Mouse (Mus musculus): Measurements from ENCODE around the gene Spink4.
"Not testable (repeated sequence)": the region's sequence is repeated elsewhere in the genome, so short reads cannot be mapped to it uniquely, and the experiment has no call there.

Spink4 gene

DNA sequence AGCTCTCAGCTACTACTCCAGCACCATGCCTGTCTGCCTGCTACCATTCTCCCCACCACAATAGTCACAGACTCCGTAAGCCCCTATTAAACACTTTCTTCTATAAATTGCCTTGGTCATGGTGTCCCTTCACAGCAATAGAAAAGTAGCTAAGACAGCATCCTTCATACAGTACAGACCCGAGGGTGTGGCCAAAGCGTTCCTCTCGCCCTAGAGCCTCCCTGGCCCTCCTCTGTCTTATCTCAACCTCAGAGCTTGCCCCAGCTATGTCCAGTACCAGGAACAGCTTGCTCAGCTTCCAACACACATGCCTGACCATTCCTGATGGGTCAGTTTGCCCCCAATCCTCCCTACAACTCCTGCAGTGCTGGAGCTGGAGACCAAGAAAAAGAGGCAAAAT lies 19.2 kb upstream of the Spink4 start:
- no peak for DNase-seq (ENCODE audit: low read depth, low spot score)

DNA sequence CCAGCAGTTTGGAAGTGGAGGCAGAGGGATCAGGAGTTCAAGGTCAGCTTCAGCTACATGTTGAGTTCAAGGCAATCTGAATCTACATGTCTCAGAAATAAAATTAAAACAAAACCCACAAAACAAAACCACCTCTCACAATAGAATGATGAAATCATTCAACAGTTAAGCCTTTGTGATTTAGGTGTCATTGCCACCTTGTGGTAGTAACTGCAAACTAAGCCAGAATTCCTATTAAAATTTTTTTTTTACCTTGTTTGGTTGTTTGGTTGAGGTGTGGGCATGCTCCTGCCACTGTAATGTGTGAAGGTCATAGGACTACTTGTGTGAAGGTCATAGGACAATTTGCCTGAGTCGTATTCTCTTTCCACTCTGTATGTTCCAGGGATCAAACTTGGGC lies 13.6 kb upstream of the Spink4 start:
- peak; percentile 48 for DNase-seq (ENCODE audit: low read depth, low spot score)

DNA sequence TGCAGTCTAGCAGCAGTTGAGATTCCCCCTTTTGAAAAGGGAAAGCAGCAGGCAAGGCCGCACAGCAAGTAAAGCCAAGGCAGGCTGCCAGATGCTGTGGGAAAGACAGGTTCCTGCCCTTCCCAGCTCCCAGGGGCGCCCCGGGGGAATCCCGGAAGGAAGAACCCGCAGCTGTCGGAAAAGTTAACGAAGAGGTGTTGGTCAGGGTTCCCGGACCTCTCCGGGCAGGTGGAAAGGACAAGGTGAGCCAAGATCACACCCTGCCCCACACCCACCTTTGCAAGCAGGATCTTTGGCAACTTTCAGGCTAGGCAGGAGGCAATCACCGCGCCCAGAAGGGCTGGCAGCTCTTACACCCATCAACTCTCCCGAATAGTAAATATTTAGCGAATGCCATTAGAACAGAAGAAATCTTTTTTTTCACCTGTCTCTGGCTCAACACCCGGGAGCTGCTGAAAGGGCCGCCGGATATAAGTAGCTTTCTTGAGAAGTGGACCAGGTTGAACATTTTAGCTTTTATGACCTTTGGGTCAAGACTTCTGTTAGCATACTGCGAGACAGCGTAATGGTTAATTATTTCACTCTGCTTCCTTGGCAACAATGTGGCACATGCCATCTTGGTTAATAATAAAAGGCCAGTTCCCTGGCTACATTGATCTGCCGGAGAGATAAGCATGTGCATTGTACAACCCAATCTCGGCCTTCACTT lies 11.4 kb upstream of the Spink4 start:
- peak; percentile 29 for DNase-seq (ENCODE audit: low read depth, low spot score)

DNA sequence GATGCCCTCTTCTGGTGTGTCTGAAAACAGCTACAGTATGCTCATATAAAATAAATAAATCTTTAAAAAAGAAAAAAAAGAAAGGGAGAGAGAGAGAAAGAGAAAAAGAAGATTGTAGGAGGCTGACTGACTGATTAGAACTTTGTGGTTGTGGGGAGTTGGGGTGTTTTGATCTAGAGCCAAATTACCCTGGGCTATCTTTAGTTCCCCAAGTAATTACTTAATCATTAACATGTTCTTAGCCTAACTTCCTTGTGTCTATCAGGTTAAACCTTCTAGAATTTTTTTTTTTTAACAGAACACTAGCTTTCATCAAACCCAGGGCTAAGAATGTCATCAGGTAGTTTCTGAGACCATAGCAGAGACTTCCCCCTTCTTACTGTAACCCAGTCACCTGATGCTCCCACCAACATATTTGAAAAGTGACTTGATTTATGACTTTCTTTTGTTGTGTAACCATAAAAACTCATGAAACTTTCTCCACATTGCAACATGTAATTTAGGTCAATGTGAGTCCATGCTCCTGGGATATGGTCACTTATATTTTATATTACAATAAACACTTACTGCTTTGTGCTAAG lies 5.5 kb upstream of the Spink4 start:
- no peak for DNase-seq (ENCODE audit: low read depth, low spot score)

DNA sequence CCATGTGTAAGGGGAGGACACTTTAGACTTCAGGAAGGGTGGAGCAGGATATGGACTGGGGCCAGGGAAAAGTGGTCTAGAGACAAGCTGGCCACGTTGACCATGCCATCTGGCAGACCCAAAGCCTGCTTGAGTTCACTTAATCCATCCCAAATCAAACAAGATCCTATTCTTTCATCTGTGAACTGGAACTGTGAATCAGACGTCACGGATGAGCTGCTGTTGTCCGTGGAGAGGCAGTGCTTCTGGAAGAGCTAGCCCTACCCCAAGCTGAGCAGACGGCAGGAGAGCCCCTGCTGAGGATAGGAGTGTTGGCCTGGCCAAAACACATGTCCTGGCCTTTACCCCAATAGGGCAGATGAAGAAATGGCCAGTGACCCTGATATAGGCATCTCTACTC lies 3.9 kb upstream of the Spink4 start:
- DNase-seq (ENCODE audit: low read depth, low spot score), result no peak

DNA sequence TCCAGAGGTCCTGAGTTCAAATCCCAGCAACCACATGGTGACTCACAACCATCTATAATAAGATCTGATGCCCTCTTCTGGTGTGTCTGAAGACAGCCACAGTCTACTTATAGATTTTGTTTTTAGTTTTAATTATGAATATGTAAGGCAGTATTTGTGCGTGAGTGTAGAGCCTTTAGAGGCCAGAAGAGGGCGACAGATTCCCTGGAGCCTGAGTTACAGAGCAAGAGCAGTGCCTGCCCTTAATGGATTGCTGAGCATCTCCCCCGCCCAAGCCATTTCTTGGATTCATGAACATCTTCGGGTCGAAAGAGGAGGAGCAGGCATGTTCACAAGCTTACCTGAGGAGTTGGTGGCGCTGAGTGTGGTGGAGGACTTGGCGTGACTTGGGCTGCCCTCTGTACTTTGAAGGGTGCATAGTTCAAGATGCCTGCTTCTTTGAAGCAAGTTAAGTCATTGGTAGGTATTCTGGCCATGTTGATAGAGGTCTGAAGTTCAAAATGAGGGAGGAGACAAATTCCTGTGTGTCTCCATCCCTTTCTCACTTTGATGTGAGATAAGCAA lies 3.2 kb upstream of the Spink4 start:
- peak; percentile 44 for DNase-seq (ENCODE audit: low read depth, low spot score)

DNA sequence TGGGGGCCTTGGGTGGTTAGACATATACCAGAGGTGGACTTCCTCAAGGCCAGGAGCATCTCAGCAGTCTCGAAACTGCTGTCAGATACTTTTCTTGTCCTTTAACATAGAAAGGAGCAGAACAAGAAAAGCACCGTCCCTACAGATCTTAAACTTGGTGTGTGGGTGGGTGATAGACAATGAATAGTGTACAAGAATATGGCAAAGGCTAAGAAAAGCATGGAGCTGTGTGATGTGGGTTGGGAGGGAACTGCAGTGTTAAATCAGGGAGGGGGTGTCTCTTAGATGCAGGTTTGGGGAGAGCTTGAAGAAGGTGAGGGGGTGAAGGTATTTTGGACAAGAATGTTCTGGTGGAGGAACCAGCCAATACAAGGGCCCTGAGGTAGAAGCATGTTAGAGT lies 724 bp downstream of the Spink4 start:
- DNase-seq (ENCODE audit: low read depth, low spot score), result no peak

DNA sequence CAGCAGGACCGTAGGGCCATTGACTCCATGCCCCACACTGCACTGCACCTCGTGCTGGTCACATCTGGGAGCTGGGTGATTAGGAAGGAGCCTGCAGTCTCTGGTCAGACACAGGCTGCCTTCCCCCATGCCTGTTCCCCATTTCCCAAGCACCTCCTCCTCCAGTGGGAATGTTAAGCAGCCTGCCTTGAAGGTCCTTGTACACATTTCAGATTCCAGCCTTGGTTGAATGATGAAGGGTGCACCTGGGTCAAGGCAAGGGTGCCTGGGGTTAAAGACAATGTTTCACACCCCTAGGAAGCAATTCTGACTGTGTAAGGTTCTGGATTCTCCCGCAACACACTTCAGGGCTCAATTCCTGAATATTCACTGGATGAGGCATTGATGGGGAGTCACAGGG lies 1.4 kb downstream of the Spink4 start:
- DNase-seq (ENCODE audit: low read depth, low spot score), result no peak

DNA sequence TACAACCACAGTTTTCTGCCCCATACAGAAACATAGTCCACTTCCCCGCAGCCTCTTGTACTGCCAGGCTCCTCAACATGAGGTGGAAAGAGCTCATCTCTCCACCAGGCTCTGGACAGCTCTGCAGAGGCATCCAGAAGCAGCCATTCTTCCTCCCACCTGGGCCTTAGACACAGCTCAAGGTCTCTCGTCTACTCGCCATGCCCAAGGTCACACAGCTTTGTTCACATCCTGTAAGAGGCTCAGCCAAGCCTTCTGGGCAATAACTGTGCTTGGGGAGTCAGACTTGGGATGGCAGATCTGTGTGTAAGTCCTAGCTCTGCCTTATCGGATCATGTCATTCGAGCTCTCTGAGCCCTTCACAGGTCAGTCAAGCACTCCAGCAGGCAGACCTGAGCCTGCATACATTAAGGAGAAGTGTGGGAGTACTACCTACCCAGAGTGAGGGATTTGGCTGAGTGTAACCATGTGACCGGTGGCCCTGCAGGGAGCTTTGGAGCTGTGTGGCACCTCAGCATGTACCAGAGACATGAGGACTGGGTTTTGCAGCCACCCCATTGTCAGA lies 3.3 kb downstream of the Spink4 start:
- peak; percentile 32 for DNase-seq (ENCODE audit: low read depth, low spot score)

DNA sequence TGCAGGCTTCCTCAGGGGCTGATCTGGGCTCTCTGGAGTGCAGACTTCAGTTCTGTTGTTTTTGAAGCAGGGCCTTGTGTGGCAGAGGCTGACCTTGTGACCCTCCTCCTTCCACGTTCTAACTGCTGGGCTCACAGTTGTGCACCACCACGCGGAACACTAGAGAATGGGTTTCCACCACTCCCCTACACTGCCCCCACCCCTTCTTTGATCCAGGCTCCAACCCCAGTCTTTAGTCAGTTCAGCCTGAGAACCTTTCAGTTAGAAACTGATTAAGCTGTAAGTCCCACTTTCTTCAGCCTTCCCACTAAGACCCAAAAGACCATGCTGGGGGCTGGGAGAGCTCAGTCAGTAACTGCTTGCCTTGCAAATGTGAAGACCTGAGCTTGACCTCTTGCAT lies 5.7 kb downstream of the Spink4 start:
- no peak for DNase-seq (ENCODE audit: low read depth, low spot score)

DNA sequence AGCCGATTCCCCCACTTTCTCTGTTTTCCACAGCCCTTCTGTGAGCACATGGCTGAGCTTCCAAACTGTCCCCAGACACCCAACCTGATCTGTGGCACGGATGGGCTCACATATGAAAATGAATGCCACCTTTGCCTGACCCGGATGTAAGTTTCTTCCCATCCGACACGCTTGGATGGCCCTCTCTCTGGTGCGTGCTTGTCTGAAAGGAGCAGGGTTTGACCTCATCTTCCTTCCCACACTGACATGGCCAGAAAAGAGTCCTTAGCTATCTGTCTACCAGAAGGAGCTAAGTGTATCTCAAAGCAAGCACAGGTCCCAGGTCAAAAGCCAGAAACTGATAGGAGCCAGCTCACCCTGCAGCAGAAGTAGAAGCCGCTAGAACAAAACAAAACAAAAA lies 9.2 kb downstream of the Spink4 start:
- no peak for DNase-seq (ENCODE audit: low read depth, low spot score)

DNA sequence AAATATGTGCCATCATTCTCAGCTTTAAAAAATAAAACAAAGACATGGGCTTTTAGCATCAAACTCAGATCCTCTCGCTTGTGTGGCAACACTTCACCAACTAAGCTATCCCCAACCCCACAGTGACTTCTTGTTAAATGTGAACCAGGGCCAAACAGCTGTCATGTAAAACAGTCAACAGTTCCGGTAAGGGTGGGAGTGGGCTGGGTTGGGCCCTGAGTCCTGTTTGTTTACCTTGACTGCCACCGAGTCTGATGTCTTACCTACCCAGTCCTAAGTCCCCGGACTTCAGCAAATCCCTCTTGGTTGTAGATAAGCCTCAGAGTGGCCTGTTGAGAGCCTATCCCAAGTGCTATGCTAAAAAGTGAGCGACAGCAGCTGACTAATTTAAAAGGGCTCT lies 13.8 kb downstream of the Spink4 start:
- DNase-seq (ENCODE audit: low read depth, low spot score), result peak; percentile 37

DNA sequence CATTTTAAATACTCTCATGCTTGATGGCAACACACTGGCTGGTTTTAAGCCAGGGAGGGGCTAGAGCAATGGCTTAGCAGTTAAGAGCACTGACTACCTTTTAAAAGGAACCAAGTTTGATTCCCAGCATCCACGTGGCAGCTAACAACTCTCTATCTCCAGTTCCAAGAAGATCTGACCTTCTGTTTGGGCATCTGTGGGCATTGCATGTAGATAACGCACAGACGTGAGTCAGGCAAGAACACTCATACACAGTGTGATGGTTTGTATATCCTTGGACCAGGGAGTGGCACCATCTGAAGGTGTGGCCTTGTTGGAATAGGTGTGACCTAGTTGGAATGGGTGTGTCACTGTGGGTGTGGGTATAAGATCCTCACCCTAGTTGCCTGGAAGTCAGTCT lies 14.5 kb downstream of the Spink4 start:
- not testable (repeated sequence) for DNase-seq (ENCODE audit: low read depth, low spot score)

DNA sequence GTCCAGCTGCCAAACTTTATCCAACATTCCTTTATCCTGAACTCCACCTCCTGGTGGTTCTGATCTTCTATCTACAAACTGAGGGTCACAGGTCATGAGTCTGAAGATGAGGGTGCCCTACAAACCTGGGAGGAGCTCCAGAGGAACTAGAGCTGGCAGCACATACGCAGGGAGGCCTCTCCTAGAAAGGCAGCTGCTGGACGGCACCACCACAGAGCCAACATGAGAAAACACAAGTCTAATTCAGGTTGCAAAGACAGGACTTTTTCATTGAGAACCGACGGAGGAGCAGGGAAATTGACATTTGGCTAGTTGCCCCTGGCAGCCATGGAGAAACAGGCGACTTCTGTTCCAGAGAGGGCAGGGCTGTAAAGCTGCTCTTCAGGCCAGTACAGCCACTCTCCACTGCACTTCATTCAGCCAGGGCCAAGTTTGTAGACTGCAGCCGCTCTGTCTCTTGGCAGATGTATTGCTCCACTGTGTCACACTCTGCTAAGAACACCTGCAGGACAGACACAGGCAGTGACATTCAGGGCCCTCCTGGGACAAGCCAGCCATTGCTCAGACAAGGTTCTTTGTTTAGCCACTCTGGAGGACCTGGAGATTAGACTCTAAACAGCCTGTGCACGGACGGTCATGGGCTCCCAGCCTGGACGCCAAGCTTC lies 16.5 kb downstream of the Spink4 start:
- DNase-seq (ENCODE audit: low read depth, low spot score), result no peak

DNA sequence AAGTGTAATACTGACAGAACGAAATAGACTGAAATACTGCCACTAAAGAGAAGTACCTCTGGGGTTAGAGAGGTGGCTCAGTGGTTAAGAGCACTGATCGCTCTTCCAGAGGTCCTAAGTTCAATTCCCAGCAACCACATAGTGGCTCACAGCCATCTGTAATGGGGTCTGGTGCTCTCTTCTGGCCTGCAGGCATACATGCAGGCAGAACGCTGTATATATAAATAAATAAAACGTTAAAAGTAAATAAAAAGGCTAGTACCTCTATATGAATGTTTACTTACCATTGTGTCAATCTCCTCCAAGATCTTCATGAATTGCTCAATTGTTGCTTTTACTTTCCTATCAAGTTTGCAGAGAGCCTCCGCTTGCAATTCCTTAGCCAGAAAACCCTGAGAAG lies 18.9 kb downstream of the Spink4 start:
- DNase-seq (ENCODE audit: low read depth, low spot score), result no peak

DNA sequence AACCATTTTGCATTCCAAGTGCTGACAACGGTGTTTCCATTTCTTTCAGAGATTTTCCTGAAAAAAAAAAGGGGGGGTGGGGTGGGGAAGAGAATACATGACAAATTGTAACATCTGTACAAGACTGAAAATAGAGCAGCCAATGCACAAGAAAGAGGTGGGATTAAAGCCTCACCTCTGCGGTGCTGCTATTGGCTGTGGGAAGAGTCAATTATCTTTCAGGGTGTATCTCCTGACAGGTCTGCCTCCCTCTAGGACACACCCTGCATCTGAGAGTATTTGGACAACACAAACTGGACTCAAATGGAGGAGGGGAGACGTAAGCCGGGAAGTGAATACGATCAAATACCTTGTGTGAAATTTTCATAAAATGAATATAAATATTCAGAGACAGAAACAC lies 23.8 kb downstream of the Spink4 start:
- peak; percentile 28 for DNase-seq (ENCODE audit: low read depth, low spot score)

DNA sequence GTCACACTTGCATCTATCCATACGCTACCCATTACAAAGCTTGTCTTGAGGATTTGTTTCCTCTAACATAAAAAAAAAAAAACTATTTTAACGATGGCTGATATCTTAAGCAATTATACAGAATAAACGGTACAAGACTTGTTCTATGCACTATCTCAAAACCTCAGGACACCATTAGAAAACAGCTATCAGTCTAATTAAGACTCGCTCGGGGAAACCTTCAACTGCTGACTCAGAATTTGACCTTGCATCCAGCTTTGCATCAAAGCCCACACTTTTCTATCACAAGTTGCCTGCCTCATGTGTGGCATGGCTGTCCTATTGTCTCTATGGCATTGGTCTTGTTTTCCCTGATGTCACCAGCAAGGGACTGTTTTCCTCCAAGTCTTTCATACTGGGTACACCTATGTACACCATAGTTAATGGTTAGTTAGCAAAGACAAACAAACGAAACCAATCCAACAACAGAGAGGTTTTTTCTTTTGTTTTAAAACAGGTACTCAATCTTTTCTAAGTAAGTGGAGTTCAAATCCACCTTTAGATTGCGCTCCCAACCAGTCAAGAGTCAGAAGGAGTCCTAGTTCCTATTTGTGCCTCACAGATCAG lies 26.8 kb downstream of the Spink4 start:
- DNase-seq (ENCODE audit: low read depth, low spot score), result no peak

DNA sequence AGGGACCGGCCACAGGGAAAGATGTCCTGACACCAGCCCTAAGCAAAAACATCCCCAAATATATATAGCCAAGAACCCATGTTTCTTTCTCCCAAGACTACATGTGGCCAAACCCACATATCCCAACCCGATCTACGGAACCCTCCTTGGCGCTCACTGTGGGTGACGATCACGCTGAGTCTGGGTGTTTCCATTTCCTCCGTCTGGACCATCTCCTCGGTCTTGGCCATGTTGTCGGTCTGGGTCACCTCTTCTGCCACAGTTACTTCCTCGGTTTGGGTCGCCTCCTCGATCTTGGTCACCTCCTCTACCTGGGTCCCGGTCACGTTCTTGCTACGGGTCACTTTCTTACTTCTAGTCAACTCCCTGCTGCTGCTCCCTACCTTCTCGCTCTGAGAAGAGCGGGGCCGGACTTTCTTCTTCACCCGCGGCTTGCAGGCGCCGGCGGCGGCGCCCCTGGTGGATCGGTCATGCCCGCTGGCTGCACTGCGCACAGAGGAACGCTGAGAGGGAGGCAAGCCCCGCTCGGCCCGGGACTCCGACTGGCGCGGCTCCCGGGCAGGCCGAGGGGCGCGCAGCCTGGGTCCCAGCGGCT lies 27.8 kb downstream of the Spink4 start:
- DNase-seq (ENCODE audit: low read depth, low spot score), result no peak

DNA sequence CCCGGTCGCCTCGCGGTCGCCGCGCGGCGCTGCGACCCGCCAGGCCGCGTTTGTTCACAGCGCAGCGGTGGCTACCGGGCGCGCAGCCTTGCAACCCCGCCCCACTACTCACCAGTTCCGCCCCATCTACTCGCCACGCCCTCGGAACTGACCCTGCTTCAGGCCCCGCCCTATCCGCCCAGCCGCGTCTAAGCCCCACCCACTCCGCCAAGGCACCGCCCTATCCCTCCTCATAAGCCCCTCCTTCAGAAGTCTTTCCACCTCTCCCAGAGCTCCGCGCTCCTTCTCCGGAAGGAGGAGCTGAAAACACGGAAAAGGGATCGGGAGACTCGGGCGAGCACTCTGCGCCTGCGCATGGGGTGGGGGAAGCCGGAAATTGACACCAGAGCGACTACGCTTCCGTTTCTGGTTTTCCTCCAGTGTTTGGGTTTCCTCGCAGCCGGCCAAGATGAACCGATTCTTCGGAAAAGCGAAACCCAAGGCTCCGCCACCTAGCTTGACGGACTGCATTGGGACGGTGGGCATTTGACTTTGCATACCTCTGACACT lies 28.4 kb downstream of the Spink4 start, which contains the start of the genes Bag1 and Chmp5:
Gene Bag1, minus strand, starts transcription at position 135 of the 549 bp plus-strand sequence.
Gene Chmp5, plus strand, starts transcription at position 248 of the 549 bp plus-strand sequence.
- DNase-seq (ENCODE audit: low read depth, low spot score), result peak; percentile 99

DNA sequence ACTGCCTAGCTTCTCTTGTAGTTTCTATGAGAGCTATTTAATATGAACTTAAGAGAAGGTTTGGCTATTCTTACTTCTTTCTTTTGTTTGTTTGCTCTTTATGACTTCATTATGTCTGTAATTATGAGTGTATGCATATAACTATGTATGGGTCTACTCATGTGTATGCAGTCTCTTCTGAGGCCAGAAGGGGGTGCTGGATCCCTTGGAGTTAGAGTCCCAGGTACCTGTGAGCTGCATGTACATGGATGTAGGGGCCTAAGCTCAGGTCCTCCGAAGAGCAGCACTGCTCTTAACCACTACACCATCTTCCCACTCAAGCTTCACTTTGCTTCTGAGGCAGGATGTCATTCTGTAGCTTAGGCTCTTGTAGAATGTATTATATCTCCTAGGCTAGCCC lies 33.7 kb downstream of the Spink4 start:
- peak; percentile 70 for DNase-seq (ENCODE audit: low read depth, low spot score)

DNA sequence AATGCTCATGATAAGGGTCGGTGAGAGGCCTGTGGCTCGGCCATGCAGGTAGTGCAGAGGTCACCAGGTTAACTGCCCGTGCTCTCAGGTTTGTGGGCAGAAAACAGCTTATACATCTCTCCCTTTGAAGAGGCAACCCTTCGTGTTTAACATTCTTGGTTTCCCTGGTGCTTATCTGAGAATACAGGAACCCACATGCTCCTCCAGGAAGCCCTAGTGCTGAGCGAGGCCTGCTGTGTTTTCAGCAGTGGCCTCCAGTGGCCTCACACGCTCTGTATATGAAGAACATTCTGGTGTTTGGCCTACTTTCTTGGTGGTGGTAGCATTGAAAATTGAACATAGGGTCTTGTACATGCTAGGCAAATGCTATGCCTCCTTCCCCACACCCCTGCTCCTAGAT lies 36.1 kb downstream of the Spink4 start:
- no peak for DNase-seq (ENCODE audit: low read depth, low spot score)

Measured in ES-CJ7 (cell line).